13 mouse cellular contexts compared by ENCODE assay signal in genomic region chr4:108369254-108369653, GRCm38 (mm10). TPM values are rescaled to one million over a fixed set of nuclear protein-coding genes. Genes with fewer than 3 reads are reported as not detected.
A peak's percentile ranks its signal among the peaks of the same experiment; 100 is the strongest.
DNase-seq lines count a peak whose midpoint lies in the region; ATAC-seq and TF ChIP-seq lines count a peak whose summit lies in the region.
"Had no signal": no experiment of that assay in that cellular context is flagged by ENCODE, and none has a peak within 500 bp of the region (broad histone marks: within the 10 kb centered on the region; RNA-seq: fewer than 3 reads in every experiment).

No protein-coding gene starts in this region.

- in situ Hi-C loops in CH12.LX (cut with MboI; ENCODE audit: low pct_ligation_motif_present, low pct_unique_long_range_greater_than_20kb, low sequenced_read_pairs): no loop called here

- H3K9ac ChIP-seq in hindbrain, embryonic 16.5 days (ENCODE audit: low read depth, low read length): no peak overlapping the region
- H3K9ac ChIP-seq in CH12.LX (ENCODE audit: insufficient read depth, low read depth): no peak overlapping the region
- H3K9ac ChIP-seq in embryonic facial prominence, embryonic 12.5 days: no peak overlapping the region
- H3K9ac ChIP-seq: lung, embryonic 14.5 days had no signal

- peaks cover 14% of the 10 kb centered on the region for H3K4me1 ChIP-seq in hindbrain, embryonic 10.5 days (replicated peaks)
- H3K4me1 ChIP-seq in hindbrain, embryonic 16.5 days (ENCODE audit: control insufficient read depth, insufficient read depth, low read depth, low read length): no peaks in the 10 kb centered on the region
- H3K4me1 ChIP-seq in CH12.LX (ENCODE audit: control insufficient read depth in 1 of 2, insufficient read depth in 2 of 2): peaks cover 4 to 11% of the 10 kb centered on the region in 2 experiments; a peak in 3 of 4 replicates
- peaks cover 1% of the 10 kb centered on the region for H3K4me1 ChIP-seq in embryonic facial prominence, embryonic 12.5 days
- peaks cover 34% of the 10 kb centered on the region for H3K4me1 ChIP-seq in limb, embryonic 10.5 days

- no peak for TF ChIP-seq EP300 in CH12.LX (IDR thresholded peaks at IDR 0.05; ENCODE audit: low read length)

- H3K4me3 ChIP-seq in hindbrain, embryonic 10.5 days: no peak overlapping the region
- no peak overlapping the region for H3K4me3 ChIP-seq in hindbrain, embryonic 16.5 days (ENCODE audit: low read length)
- no peak overlapping the region for H3K4me3 ChIP-seq in CH12.LX (replicated peaks in 1 of 3; ENCODE audit: low read depth in 2 of 3, low read length in 2 of 3, poor library complexity in 1 of 3)
- no peak overlapping the region for H3K4me3 ChIP-seq in embryonic facial prominence, embryonic 12.5 days
- H3K4me3 ChIP-seq in limb, embryonic 10.5 days: no peak overlapping the region

- no peak for TF ChIP-seq RAD21 in CH12.LX (IDR thresholded peaks at IDR 0.05; ENCODE audit: low read depth, low read length)

- intact Hi-C loops in left cerebral cortex, postnatal 14 days (cut with DNase I): no loop called here

- no peak for DNase-seq in hindbrain, embryonic 10.5 days (ENCODE audit: low spot score)
- DNase-seq in CH12.LX (ENCODE audit: extremely low read depth): no peak
- DNase-seq in limb, embryonic 10.5 days (ENCODE audit: low spot score): no peak
- no peak for DNase-seq in left cerebral cortex, postnatal 14 days (ENCODE audit: low spot score in 2 of 2)
- no peak for DNase-seq in frontal cortex, postnatal 25 days (ENCODE audit: low spot score in 2 of 2)
- DNase-seq: cerebellum, adult 11-12 months; lung, embryonic 14.5 days; thymus, adult 18-20 months had no signal

- no peaks in the 10 kb centered on the region for H3K79me2 ChIP-seq in CH12.LX (replicated peaks; ENCODE audit: control insufficient read depth, extremely low read depth, insufficient read depth, poor library complexity, severe bottlenecking)

- WGBS in hindbrain, embryonic 10.5 days: 21% methylated on average over 5 of the region's 5 CpGs
- 25% methylated on average over 5 of the region's 5 CpGs for WGBS in hindbrain, embryonic 16.5 days
- 26% methylated on average over 5 of the region's 5 CpGs for WGBS in embryonic facial prominence, embryonic 12.5 days
- 30% methylated on average over 5 of the region's 5 CpGs for whole genome bisulfite sequencing in limb, embryonic 10.5 days

- ATAC-seq in hindbrain, embryonic 16.5 days: no peak
- no peak for ATAC-seq in embryonic facial prominence, embryonic 12.5 days (ENCODE audit: insufficient number of reproducible peaks, insufficient read depth, low FRiP score, low TSS enrichment)
- no peak for ATAC-seq in CD4-positive, CD25-positive, alpha-beta regulatory T cell, adult 4 months

- H3K36me3 ChIP-seq in hindbrain, embryonic 10.5 days: no peaks in the 10 kb centered on the region
- H3K36me3 ChIP-seq in hindbrain, embryonic 16.5 days (ENCODE audit: control insufficient read depth, insufficient read depth, low read length): no peaks in the 10 kb centered on the region
- no peaks in the 10 kb centered on the region for H3K36me3 ChIP-seq in CH12.LX (replicated peaks in 1 of 2; ENCODE audit: control insufficient read depth in 1 of 2, insufficient read depth in 1 of 2, low read length in 1 of 2)
- peaks cover 4% of the 10 kb centered on the region; the same call in 1 of the 2 replicates for H3K36me3 ChIP-seq in embryonic facial prominence, embryonic 12.5 days
- no peaks in the 10 kb centered on the region for H3K36me3 ChIP-seq in limb, embryonic 10.5 days

- TF ChIP-seq CTCF in CH12.LX (conservative IDR thresholded peaks at IDR 0.05 in 1 of 2, IDR thresholded peaks at IDR 0.05 in 1 of 2; ENCODE audit: low read depth in 2 of 2, low read length in 2 of 2): peak in 1 of 2 experiments; percentile 24; a peak in 2 of 4 replicates

- no peaks in the 10 kb centered on the region for H3K27me3 ChIP-seq in hindbrain, embryonic 10.5 days (ENCODE audit: insufficient read depth, poor library complexity, severe bottlenecking)
- no peaks in the 10 kb centered on the region for H3K27me3 ChIP-seq in hindbrain, embryonic 16.5 days (replicated peaks; ENCODE audit: control insufficient read depth, insufficient read depth, low read length)
- H3K27me3 ChIP-seq in CH12.LX (replicated peaks): no peaks in the 10 kb centered on the region
- H3K27me3 ChIP-seq in embryonic facial prominence, embryonic 12.5 days: no peaks in the 10 kb centered on the region
- H3K27me3 ChIP-seq in limb, embryonic 10.5 days (ENCODE audit: low read depth, poor library complexity, severe bottlenecking): no peaks in the 10 kb centered on the region

- peak overlapping the region; percentile 2; the same call in 1 of the 2 replicates for H3K27ac ChIP-seq in hindbrain, embryonic 10.5 days
- no peak overlapping the region for H3K27ac ChIP-seq in hindbrain, embryonic 16.5 days (ENCODE audit: low read depth, low read length)
- H3K27ac ChIP-seq in CH12.LX (ENCODE audit: insufficient read depth, low read depth): no peak overlapping the region
- H3K27ac ChIP-seq in embryonic facial prominence, embryonic 12.5 days: peak overlapping the region; percentile 50; the same call in 1 of the 2 replicates
- peak overlapping the region; percentile 44; the same call in 1 of the 2 replicates for H3K27ac ChIP-seq in limb, embryonic 10.5 days

- TF ChIP-seq POLR2A in CH12.LX (IDR thresholded peaks at IDR 0.05; ENCODE audit: low read depth, low read length): no peak

- H3K4me2 ChIP-seq in hindbrain, embryonic 16.5 days (ENCODE audit: low read length): no peak overlapping the region
- H3K4me2 ChIP-seq in CH12.LX (ENCODE audit: insufficient read depth, low read depth, poor library complexity, severe bottlenecking): no peak overlapping the region
- H3K4me2 ChIP-seq in embryonic facial prominence, embryonic 12.5 days (replicated peaks): no peak overlapping the region
- H3K4me2 ChIP-seq: lung, embryonic 14.5 days had no signal

- no peaks in the 10 kb centered on the region for H3K9me3 ChIP-seq in hindbrain, embryonic 10.5 days
- no peaks in the 10 kb centered on the region for H3K9me3 ChIP-seq in hindbrain, embryonic 16.5 days (ENCODE audit: control insufficient read depth, low read length)
- no peaks in the 10 kb centered on the region for H3K9me3 ChIP-seq in CH12.LX (replicated peaks; ENCODE audit: low read length)
- no peaks in the 10 kb centered on the region for H3K9me3 ChIP-seq in embryonic facial prominence, embryonic 12.5 days
- H3K9me3 ChIP-seq in limb, embryonic 10.5 days (replicated peaks): no peaks in the 10 kb centered on the region

- dilution Hi-C loops in CH12.LX (cut with MboI; ENCODE audit: extremely low pct_ligation_motif_present, extremely low pct_unique_long_range_greater_than_20kb, low sequenced_read_pairs): no loop called here

TF ChIP-seq in CH12.LX, 34 proteins besides CTCF, POLR2A, EP300 and RAD21 (continues in another document):
- TF ChIP-seq BHLHE40 (IDR thresholded peaks at IDR 0.05; ENCODE audit: low read depth, low read length): peak; percentile 41
- no peak for TF ChIP-seq ZC3H11A (IDR thresholded peaks at IDR 0.05; ENCODE audit: low read depth, low read length)
- TF ChIP-seq USF1 (IDR thresholded peaks at IDR 0.05; ENCODE audit: low read depth, low read length): no peak
- TF ChIP-seq RCOR1 (conservative IDR thresholded peaks at IDR 0.05; ENCODE audit: low read depth, low read length): no peak
- no peak for TF ChIP-seq E2F4 (IDR thresholded peaks at IDR 0.05; ENCODE audit: insufficient replicate concordance, low read depth, low read length)
- TF ChIP-seq MAZ (IDR thresholded peaks at IDR 0.05; ENCODE audit: low read depth, low read length): no peak
- TF ChIP-seq TBP (conservative IDR thresholded peaks at IDR 0.05; ENCODE audit: low read depth, low read length): no peak
- no peak for TF ChIP-seq NELFE (IDR thresholded peaks at IDR 0.05; ENCODE audit: low read depth, low read length)
- TF ChIP-seq UBTF (IDR thresholded peaks at IDR 0.05; ENCODE audit: low read depth, low read length): no peak

RNA-seq across cellular contexts. Expression of gene Shisal2a, which starts 13.9 kb away (rescaled TPM):
- polyA plus RNA-seq in hindbrain, embryonic 10.5 days (2016; fragmentation: Nextera tagmentation; extraction: Ambion mirVana): 1.1 and 2.4 TPM in 2 replicates
- 4.5 and 5.7 TPM in 2 replicates for polyA plus RNA-seq in hindbrain, embryonic 16.5 days (2015; fragmentation: Nextera tagmentation; extraction: Ambion mirVana)
- total RNA-seq in CH12.LX (2012; rRNA removed): not detected in 2 replicates
- not detected in 2 replicates for total RNA-seq in CH12.LX (2014; rRNA removed)
- not detected in 2 replicates for polyA plus RNA-seq in CH12.LX (2012; ENCODE audit: insufficient read length, low read depth)
- polyA plus RNA-seq in embryonic facial prominence, embryonic 12.5 days (2016; fragmentation: Nextera tagmentation; extraction: Ambion mirVana): 13.3 and 14.4 TPM in 2 replicates
- 1.5 and 5.6 TPM in 2 replicates for polyA plus RNA-seq in limb, embryonic 10.5 days (2016; fragmentation: Nextera tagmentation; extraction: Ambion mirVana)
- not detected for total RNA-seq in left cerebral cortex, postnatal 14 days (2021)
- not detected for polyA plus RNA-seq in CD4-positive, CD25-positive, alpha-beta regulatory T cell, adult 4 months (2017; shearing (Covaris generic))
- total RNA-seq: heart, postnatal 25 days; layer of hippocampus, postnatal 14 days had no signal

RNA-seq across cellular contexts. Expression of gene Gpx7, which starts 37.5 kb away (rescaled TPM):
- polyA plus RNA-seq in hindbrain, embryonic 10.5 days (2016; fragmentation: Nextera tagmentation; extraction: Ambion mirVana): 45.9 and 56.0 TPM in 2 replicates
- 38.6 and 39.1 TPM in 2 replicates for polyA plus RNA-seq in hindbrain, embryonic 16.5 days (2015; fragmentation: Nextera tagmentation; extraction: Ambion mirVana)
- not detected in 2 replicates for total RNA-seq in CH12.LX (2012; rRNA removed)
- total RNA-seq in CH12.LX (2014; rRNA removed): not detected in 2 replicates
- polyA plus RNA-seq in CH12.LX (2012; ENCODE audit: insufficient read length, low read depth): not detected in 2 replicates
- 62.7 and 67.1 TPM in 2 replicates for polyA plus RNA-seq in embryonic facial prominence, embryonic 12.5 days (2016; fragmentation: Nextera tagmentation; extraction: Ambion mirVana)
- 40.6 and 44.3 TPM in 2 replicates for polyA plus RNA-seq in limb, embryonic 10.5 days (2016; fragmentation: Nextera tagmentation; extraction: Ambion mirVana)
- total RNA-seq in left cerebral cortex, postnatal 14 days (2021): 10 to 100 TPM in 1 of 2 experiments, 1 to 10 TPM in 1; 9.4 to 10.1 TPM
- 1 to 10 TPM; 4.4 to 5.1 TPM for polyA plus RNA-seq in CD4-positive, CD25-positive, alpha-beta regulatory T cell, adult 4 months (2017; shearing (Covaris generic))

RNA-seq across cellular contexts. Expression of gene Coa7, which starts 41.3 kb away (rescaled TPM):
- 65.2 and 68.6 TPM in 2 replicates for polyA plus RNA-seq in hindbrain, embryonic 10.5 days (2016; fragmentation: Nextera tagmentation; extraction: Ambion mirVana)
- 50.1 and 56.7 TPM in 2 replicates for polyA plus RNA-seq in hindbrain, embryonic 16.5 days (2015; fragmentation: Nextera tagmentation; extraction: Ambion mirVana)
- 24.2 and 27.0 TPM in 2 replicates for total RNA-seq in CH12.LX (2012; rRNA removed)
- total RNA-seq in CH12.LX (2014; rRNA removed): 18.7 and 23.5 TPM in 2 replicates
- polyA plus RNA-seq in CH12.LX (2012; ENCODE audit: insufficient read length, low read depth): 73.8 and 74.3 TPM in 2 replicates
- 55.6 and 58.0 TPM in 2 replicates for polyA plus RNA-seq in embryonic facial prominence, embryonic 12.5 days (2016; fragmentation: Nextera tagmentation; extraction: Ambion mirVana)
- 68.2 and 71.3 TPM in 2 replicates for polyA plus RNA-seq in limb, embryonic 10.5 days (2016; fragmentation: Nextera tagmentation; extraction: Ambion mirVana)
- 10 to 100 TPM; 30.9 to 36.5 TPM for total RNA-seq in left cerebral cortex, postnatal 14 days (2021)
- polyA plus RNA-seq in CD4-positive, CD25-positive, alpha-beta regulatory T cell, adult 4 months (2017; shearing (Covaris generic)): 10 to 100 TPM; 17.4 to 26.6 TPM

Comparison
In these comparisons a context has a peak if more than half of its experiments do, and no peak if none do; other contexts are left out.
1. H3K27ac ChIP-seq: peak in hindbrain, embryonic 10.5 days (single experiment), embryonic facial prominence, embryonic 12.5 days (single experiment) and limb, embryonic 10.5 days (single experiment); none in hindbrain, embryonic 16.5 days (single experiment) and CH12.LX (single experiment).